Mouse (Mus musculus) CH12.LX (cell line): ENCODE measurements around the gene Anapc16. TPM values are rescaled to one million over a fixed set of nuclear protein-coding genes. Genes with fewer than 3 reads are reported as not detected.

ENCODE experiments used
- DNase-seq: peaks from one replicate; pipeline ENCODE4 v3.0.0-alpha.2; 2013; ENCODE audit errors: extremely low read depth
- H3K27ac ChIP-seq: 2 replicates; pipeline ENCODE4 v1.5.1; 2012; ENCODE audit warnings: low read depth, mild to moderate bottlenecking, control low read depth, moderate library complexity; ENCODE audit not compliant: insufficient read depth
- H3K27me3 ChIP-seq: replicated peaks from 2 replicates; pipeline ENCODE3; 2012; ENCODE audit warnings: inconsistent platforms
- H3K36me3 ChIP-seq, 2 experiments: replicated peaks in 1 of 2; 2 replicates each; pipeline versions ENCODE3 to v1.6.1; 2012; ENCODE audit warnings: inconsistent platforms in 1 of 2, low read length in 1 of 2, mild to moderate bottlenecking in 1 of 2, mixed read lengths in 1 of 2, moderate library complexity in 1 of 2; ENCODE audit not compliant: control insufficient read depth in 1 of 2, insufficient read depth in 1 of 2
- H3K4me1 ChIP-seq, 2 experiments: 2 replicates each; pipeline ENCODE4 v1.6.1; 2012; ENCODE audit warnings: inconsistent platforms in 1 of 2, moderate library complexity in 1 of 2; ENCODE audit not compliant: insufficient read depth in 2 of 2, control insufficient read depth in 1 of 2
- H3K4me2 ChIP-seq: 2 replicates; pipeline ENCODE4 v1.6.1; 2012; ENCODE audit warnings: low read depth, mild to moderate bottlenecking, control low read depth; ENCODE audit not compliant: poor library complexity, insufficient read depth, severe bottlenecking
- H3K4me3 ChIP-seq, 3 experiments: fragments of 150-350 bp in 1 of 3; sonication (generic) in 1 of 3; replicated peaks in 1 of 3; 2 replicates each; pipeline versions ENCODE3 to v1.5.1; 2011 to 2012; ENCODE audit warnings: low read depth in 2 of 3, low read length in 2 of 3, mild to moderate bottlenecking in 2 of 3, moderate library complexity in 2 of 3, control low read depth in 1 of 3, improper control_type of control experiment in 1 of 3, inconsistent platforms in 1 of 3, mixed read lengths in 1 of 3; ENCODE audit not compliant: poor library complexity in 1 of 3
- H3K79me2 ChIP-seq: replicated peaks from 2 replicates; pipeline ENCODE4 v1.6.1; 2012; ENCODE audit warnings: mild to moderate bottlenecking, moderate library complexity; ENCODE audit not compliant: control insufficient read depth, poor library complexity, insufficient read depth, severe bottlenecking; ENCODE audit errors: extremely low read depth
- H3K9ac ChIP-seq: 2 replicates; pipeline ENCODE4 v1.6.1; 2012; ENCODE audit warnings: low read depth, mild to moderate bottlenecking, control low read depth, moderate library complexity; ENCODE audit not compliant: insufficient read depth
- H3K9me3 ChIP-seq: replicated peaks from 2 replicates; pipeline ENCODE3; 2012; ENCODE audit warnings: low read length, inconsistent platforms, mixed read lengths
- BHLHE40 ChIP-seq: IDR thresholded peaks from 2 replicates; pipeline ENCODE4 v1.6.1; 2011; ENCODE audit warnings: mild to moderate bottlenecking, low read depth, low read length, improper control_type of control experiment
- CHD1 ChIP-seq: IDR thresholded peaks from 2 replicates; pipeline ENCODE4 v1.6.1; 2012; ENCODE audit warnings: low read depth, low read length, improper control_type of control experiment, inconsistent platforms
- CHD2 ChIP-seq: IDR thresholded peaks from 2 replicates; pipeline ENCODE4 v1.6.1; 2011; ENCODE audit warnings: low read length, improper control_type of control experiment
- ELF1 ChIP-seq: IDR thresholded peaks from 2 replicates; pipeline ENCODE4 v1.6.1; 2014; ENCODE audit warnings: low read depth, mild to moderate bottlenecking, inconsistent platforms, low read length, improper control_type of control experiment
- EP300 ChIP-seq: IDR thresholded peaks from 2 replicates; pipeline ENCODE4 v1.6.1; 2011; ENCODE audit warnings: low read length, improper control_type of control experiment
- ETS1 ChIP-seq: conservative IDR thresholded peaks from 2 replicates; pipeline ENCODE4 v1.6.1; 2012; ENCODE audit warnings: low read depth, mild to moderate bottlenecking, inconsistent platforms, low read length, improper control_type of control experiment, moderate library complexity
- JUND ChIP-seq: conservative IDR thresholded peaks from 2 replicates; pipeline ENCODE4 v1.6.1; 2011; ENCODE audit warnings: low read depth, low read length, improper control_type of control experiment
- KAT2A ChIP-seq: IDR thresholded peaks from 2 replicates; pipeline ENCODE4 v1.6.1; 2012; ENCODE audit warnings: low read length, improper control_type of control experiment, inconsistent platforms; ENCODE audit not compliant: insufficient replicate concordance
- MAZ ChIP-seq: IDR thresholded peaks from 2 replicates; pipeline ENCODE4 v1.6.1; 2012; ENCODE audit warnings: low read depth, mild to moderate bottlenecking, inconsistent platforms, low read length, improper control_type of control experiment, moderate library complexity
- MEF2A ChIP-seq: IDR thresholded peaks from 2 replicates; pipeline ENCODE4 v1.6.1; 2014; ENCODE audit warnings: low read depth, mild to moderate bottlenecking, inconsistent platforms, low read length, improper control_type of control experiment, borderline replicate concordance
- PAX5 ChIP-seq: IDR thresholded peaks from 2 replicates; pipeline ENCODE4 v1.6.1; 2012; ENCODE audit warnings: low read length, inconsistent platforms, mixed read lengths
- POLR2A ChIP-seq: IDR thresholded peaks from 2 replicates; pipeline ENCODE4 v1.6.1; 2011; ENCODE audit warnings: low read depth, mild to moderate bottlenecking, improper control_type of control experiment, low read length
- RAD21 ChIP-seq: IDR thresholded peaks from 2 replicates; pipeline ENCODE4 v1.6.1; 2011; ENCODE audit warnings: low read depth, mild to moderate bottlenecking, low read length, improper control_type of control experiment, moderate library complexity
- RCOR1 ChIP-seq: conservative IDR thresholded peaks from 2 replicates; pipeline ENCODE4 v1.6.1; 2012; ENCODE audit warnings: low read depth, mild to moderate bottlenecking, inconsistent platforms, low read length, improper control_type of control experiment
- SMC3 ChIP-seq: IDR thresholded peaks from 2 replicates; pipeline ENCODE4 v1.6.1; 2011; ENCODE audit warnings: low read depth, low read length, improper control_type of control experiment
- USF1 ChIP-seq: IDR thresholded peaks from 2 replicates; pipeline ENCODE4 v1.6.1; 2014; ENCODE audit warnings: low read depth, mild to moderate bottlenecking, inconsistent platforms, low read length, improper control_type of control experiment
- USF2 ChIP-seq: conservative IDR thresholded peaks from 2 replicates; pipeline ENCODE4 v1.6.1; 2011; ENCODE audit warnings: low read depth, low read length, improper control_type of control experiment
- ZMIZ1 ChIP-seq: IDR thresholded peaks from 2 replicates; pipeline ENCODE4 v1.6.1; 2012; ENCODE audit warnings: low read depth, mild to moderate bottlenecking, inconsistent platforms, low read length, improper control_type of control experiment
- dilution Hi-C: fragments of 300-500 bp; cut with MboI; formaldehyde crosslinking; loops from 2 replicates; pipeline ENCODE4 v1.14.3; 2020; ENCODE audit warnings: low sequenced_read_pairs; ENCODE audit not compliant: extremely low pct_unique_long_range_greater_than_20kb, extremely low pct_ligation_motif_present
- in situ Hi-C: fragments of 300-500 bp; cut with MboI; formaldehyde crosslinking; loops from 3 replicates; pipeline ENCODE4 v1.14.3; 2019; ENCODE audit warnings: low sequenced_read_pairs, low pct_ligation_motif_present, low pct_unique_long_range_greater_than_20kb, mixed read lengths
- polyA plus RNA-seq: library from polyadenylated mRNA; unstranded; fragments of >175 nt; gene quantifications from 2 replicates; pipeline ENCODE4 v1.2.1, GENCODE M21; 2012; ENCODE audit warnings: low read depth; ENCODE audit not compliant: insufficient read length
- total RNA-seq, 2 experiments: library from RNA; depleted of rRNA; stranded (reverse); fragments of 300-350 nt in 1 of 2; fragments of >200 nt in 1 of 2; gene quantifications; 2 replicates each; pipeline ENCODE4 v1.2.3; 2012 to 2014

Anapc16 gene
- total and polyA plus RNA-seq, 3 experiments: 43.9 to 67.6 (median 64.9) TPM

DNA sequence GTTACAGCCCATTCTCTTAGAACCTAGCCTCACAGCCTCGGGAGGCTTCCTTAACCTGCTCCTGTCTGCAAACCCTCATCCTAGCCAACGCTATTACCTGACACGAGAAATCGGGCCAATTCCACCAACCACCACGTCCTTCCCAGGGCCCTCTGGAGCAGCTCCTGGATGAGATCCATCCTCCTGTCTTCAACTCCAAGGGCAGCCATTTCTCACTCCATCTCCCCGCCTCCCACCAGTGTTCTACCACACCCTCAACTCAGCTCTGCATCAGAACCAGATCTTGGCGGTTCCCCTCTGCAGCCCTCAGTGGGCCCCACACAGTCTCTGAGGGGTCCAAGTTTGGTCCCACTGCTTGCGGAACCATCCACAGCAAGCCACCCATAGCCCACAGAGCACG lies 21.1 kb downstream of the Anapc16 start:
- Histone ChIP-seq H3K27me3 (no peaks in the 10 kb centered on the region), H3K4me2 (no peak overlapping the region), H3K27ac (no peak overlapping the region), H3K9me3 (no peaks in the 10 kb centered on the region), H3K9ac (no peak overlapping the region), H3K36me3 (peaks cover 7 to 22% of the 10 kb centered on the region in 2 experiments), H3K4me3 (no peak overlapping the region), H3K4me1 (peaks cover 31 to 85% of the 10 kb centered on the region in 2 experiments), H3K79me2 (no peaks in the 10 kb centered on the region)
- DNase-seq: no peak
- dilution Hi-C loops (no loop called here), in situ Hi-C loops (loop anchor here (5.0 kb wide), 1 partner anchor 34 kb away; no protein-coding TSS in a partner anchor)
- TF ChIP-seq JUND (no peak), CHD1 (no peak), SMC3 (no peak), ELF1 (no peak), RCOR1 (no peak), POLR2A (no peak), KAT2A (no peak), MEF2A (no peak), RAD21 (no peak), MAZ (no peak), BHLHE40 (no peak), EP300 (no peak), ZMIZ1 (no peak), PAX5 (no peak), USF1 (no peak), CHD2 (no peak)

DNA sequence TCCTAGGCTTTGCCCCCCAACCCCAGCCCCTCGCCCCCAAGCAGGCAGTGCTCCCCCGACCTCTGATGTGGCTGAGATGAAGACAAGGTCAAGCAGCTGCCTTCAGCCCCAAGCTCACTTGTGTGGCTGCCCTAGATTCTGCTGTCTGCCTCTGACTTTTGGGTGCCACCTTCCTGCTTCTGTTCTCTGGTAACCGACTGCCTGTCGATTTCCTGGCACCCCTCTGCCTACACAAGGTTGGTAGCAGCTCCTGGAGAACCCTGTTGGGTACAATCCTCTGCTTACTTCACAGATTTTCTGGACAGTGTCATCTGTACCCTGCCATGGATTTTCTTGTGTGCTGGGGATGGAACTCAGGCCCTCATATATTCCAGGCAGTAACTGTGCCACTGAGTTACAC lies 21.6 kb downstream of the Anapc16 start:
- peak overlapping the region; percentile 14; the same call in 1 of the 2 replicates for H3K4me2 ChIP-seq
- dilution Hi-C loops: no loop called here
- H3K9ac ChIP-seq: no peak overlapping the region

More for the DNA sequence above, 21.6 kb downstream of the Anapc16 start:
- Histone ChIP-seq H3K27ac (peak overlapping the region; percentile 89), H3K79me2 (no peaks in the 10 kb centered on the region), H3K36me3 (peaks cover 7 to 19% of the 10 kb centered on the region in 2 experiments), H3K4me3 (no peak overlapping the region), H3K9me3 (no peaks in the 10 kb centered on the region), H3K27me3 (no peaks in the 10 kb centered on the region), H3K4me1 (peaks cover 31 to 87% of the 10 kb centered on the region in 2 experiments)
- TF ChIP-seq USF2 (no peak), ETS1 (no peak)
- in situ Hi-C loops: loop anchor here (5.0 kb wide), 1 partner anchor 34 kb away; no protein-coding TSS in a partner anchor
- no peak for DNase-seq
